Mouse (Mus musculus): Measurements from ENCODE around the gene Abr. TPM values are rescaled to one million over a fixed set of nuclear protein-coding genes. Genes with fewer than 3 reads are reported as not detected.

The Abr gene
- polyA plus RNA-seq, 1 experiment from 2014 or later: 28.3 TPM

- Histone ChIP-seq H3K4me3 (no peak overlapping the region), H3K36me3 (no peaks in the 10 kb centered on the region), H3K4me1 (peaks cover 41% of the 10 kb centered on the region), H3K27me3 (no peaks in the 10 kb centered on the region), H3K9me3 (no peaks in the 10 kb centered on the region), H3K27ac (peak overlapping the region; percentile 38; the same call in 1 of the 2 replicates), H3K9ac (no peak overlapping the region), H3K4me2 (no peak overlapping the region)
- no peak for ATAC-seq (ENCODE audit: borderline replicate concordance, extremely low read depth, low FRiP score, low TSS enrichment)
- WGBS: 39% methylated on average over 6 of the region's 6 CpGs
Observed at GRCm38 (mm10) chr11:76372534-76372933, 249.6 kb downstream of the Abr start.

GRCm38 (mm10) chr11:76372120-76372519, 250.0 kb downstream of the Abr start:
- no peak overlapping the region for H3K4me2 ChIP-seq
- H3K9me3 ChIP-seq: no peaks in the 10 kb centered on the region
- H3K9ac ChIP-seq: no peak overlapping the region
- H3K4me3 ChIP-seq: no peak overlapping the region
- no peaks in the 10 kb centered on the region for H3K27me3 ChIP-seq
- H3K4me1 ChIP-seq: peaks cover 41% of the 10 kb centered on the region
- no peaks in the 10 kb centered on the region for H3K36me3 ChIP-seq
- WGBS: 46% methylated on average over 2 of the region's 2 CpGs
- H3K27ac ChIP-seq: peak overlapping the region; percentile 45; the same call in 1 of the 2 replicates
- no peak for ATAC-seq (ENCODE audit: borderline replicate concordance, extremely low read depth, low FRiP score, low TSS enrichment)

- no peak for ATAC-seq (ENCODE audit: borderline replicate concordance, extremely low read depth, low FRiP score, low TSS enrichment)
- H3K4me3 ChIP-seq: no peak overlapping the region
- H3K4me1 ChIP-seq: peaks cover 35% of the 10 kb centered on the region
- no peak overlapping the region for H3K4me2 ChIP-seq
- H3K27me3 ChIP-seq: no peaks in the 10 kb centered on the region
- no peak overlapping the region for H3K9ac ChIP-seq
- no peak overlapping the region for H3K27ac ChIP-seq
- H3K36me3 ChIP-seq: no peaks in the 10 kb centered on the region
- H3K9me3 ChIP-seq: no peaks in the 10 kb centered on the region
Observed at GRCm38 (mm10) chr11:76370491-76370890, 251.6 kb downstream of the Abr start.

Other genes starting within 250 kb of the Abr start
- 24.0 and 24.4 TPM in 2 replicates for gene Nxn, start 223.2 kb downstream of the Abr start, polyA plus RNA-seq (2015; fragmentation: Nextera tagmentation; extraction: Ambion mirVana)
- gene Timm22, start 215.4 kb downstream of the Abr start, polyA plus RNA-seq (2015; fragmentation: Nextera tagmentation; extraction: Ambion mirVana): 105 and 106 TPM in 2 replicates
- gene Bhlha9, start 50.2 kb upstream of the Abr start, polyA plus RNA-seq (2015; fragmentation: Nextera tagmentation; extraction: Ambion mirVana): not detected in 2 replicates
- 0.47 and 0.67 TPM in 2 replicates for gene Trarg1, start 57.5 kb upstream of the Abr start, polyA plus RNA-seq (2015; fragmentation: Nextera tagmentation; extraction: Ambion mirVana)
- gene Gosr1, start 141.3 kb upstream of the Abr start, polyA plus RNA-seq (2015; fragmentation: Nextera tagmentation; extraction: Ambion mirVana): 24.1 and 26.6 TPM in 2 replicates
- gene Cpd, start 224.7 kb upstream of the Abr start, polyA plus RNA-seq (2015; fragmentation: Nextera tagmentation; extraction: Ambion mirVana): 18.4 and 18.7 TPM in 2 replicates